Mouse (Mus musculus) testis, adult 2 months (tissue): Measurements from ENCODE around the gene Ptbp1. TPM values are rescaled to one million over a fixed set of nuclear protein-coding genes. Genes with fewer than 3 reads are reported as not detected.

Experiments used
- H3K27ac ChIP-seq: fragments of 200-500 bp; 2 replicates; pipeline ENCODE4 v1.5.1; 2012; ENCODE audit warnings: low read depth, low read length; ENCODE audit not compliant: control insufficient read depth, insufficient read depth
- H3K27me3 ChIP-seq: fragments of 200-500 bp; 2 replicates; pipeline ENCODE4 v1.6.1; 2012; ENCODE audit warnings: mild to moderate bottlenecking, low read length, moderate library complexity; ENCODE audit not compliant: control insufficient read depth, insufficient read depth
- H3K36me3 ChIP-seq: fragments of 200-500 bp; 2 replicates; pipeline ENCODE4 v1.6.1; 2012; ENCODE audit warnings: mild to moderate bottlenecking, low read length; ENCODE audit not compliant: control insufficient read depth, insufficient read depth
- H3K4me1 ChIP-seq: fragments of 200-500 bp; 2 replicates; pipeline ENCODE4 v1.6.1; 2012; ENCODE audit warnings: low read length; ENCODE audit not compliant: control insufficient read depth, insufficient read depth
- H3K4me3 ChIP-seq: fragments of 200-500 bp; 2 replicates; pipeline ENCODE4 v1.5.1; 2012; ENCODE audit warnings: low read depth, mild to moderate bottlenecking, low read length, moderate library complexity, mixed read lengths; ENCODE audit not compliant: control insufficient read depth
- CTCF ChIP-seq: fragments of 200-500 bp; IDR thresholded peaks from 2 replicates; pipeline ENCODE4 v1.5.1; 2012; ENCODE audit warnings: low read depth, mild to moderate bottlenecking, inconsistent platforms, low read length, moderate library complexity; ENCODE audit not compliant: control insufficient read depth, insufficient read depth, insufficient replicate concordance
- POLR2A ChIP-seq: fragments of 200-500 bp; IDR thresholded peaks from 2 replicates; pipeline ENCODE4 v1.6.1; 2012; ENCODE audit warnings: low read depth, mild to moderate bottlenecking, inconsistent platforms, low read length, moderate library complexity; ENCODE audit not compliant: control insufficient read depth
- polyA plus RNA-seq: library from polyadenylated mRNA; depleted of rRNA; stranded (reverse); fragments of >200 nt; gene quantifications from 2 replicates; pipeline ENCODE4 v1.2.3, GENCODE M21; 2012

The Ptbp1 gene
- polyA plus RNA-seq, 1 experiment, result 126 TPM

DNA sequence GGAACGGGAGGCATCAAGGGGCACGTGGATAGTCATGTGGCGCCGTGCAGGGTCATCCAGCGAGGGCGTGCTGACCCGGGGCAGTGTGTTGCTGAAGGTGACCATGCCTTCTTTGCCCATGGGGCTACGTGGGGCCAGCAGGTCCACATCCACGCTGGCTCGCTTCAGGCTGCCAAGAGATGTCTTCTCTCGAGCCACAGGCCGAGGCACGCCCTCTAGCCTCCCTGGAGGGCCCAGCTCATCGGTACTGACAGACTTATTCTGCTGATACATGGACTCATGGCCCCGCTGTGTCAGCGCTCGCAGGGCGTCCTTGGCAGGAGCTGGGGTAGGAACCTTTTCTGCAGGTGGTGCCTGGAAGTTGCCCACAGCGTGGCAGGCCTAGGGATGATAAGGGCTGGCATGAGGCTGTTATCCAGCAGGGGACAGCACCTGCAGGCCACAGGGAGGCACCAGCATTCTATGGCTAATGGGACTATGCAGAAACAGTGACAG, 11.6 kb downstream of the Ptbp1 start:
- Histone ChIP-seq H3K4me3 (no peak overlapping the region), H3K27ac (no peak overlapping the region), H3K4me1 (no peaks in the 10 kb centered on the region; the same call in 1 of the 2 replicates), H3K36me3 (peaks cover 2% of the 10 kb centered on the region), H3K27me3 (no peaks in the 10 kb centered on the region)
- TF ChIP-seq POLR2A (no peak), CTCF (0 out of 2 replicates have a peak, but pooled peaks have one; percentile 3)

DNA sequence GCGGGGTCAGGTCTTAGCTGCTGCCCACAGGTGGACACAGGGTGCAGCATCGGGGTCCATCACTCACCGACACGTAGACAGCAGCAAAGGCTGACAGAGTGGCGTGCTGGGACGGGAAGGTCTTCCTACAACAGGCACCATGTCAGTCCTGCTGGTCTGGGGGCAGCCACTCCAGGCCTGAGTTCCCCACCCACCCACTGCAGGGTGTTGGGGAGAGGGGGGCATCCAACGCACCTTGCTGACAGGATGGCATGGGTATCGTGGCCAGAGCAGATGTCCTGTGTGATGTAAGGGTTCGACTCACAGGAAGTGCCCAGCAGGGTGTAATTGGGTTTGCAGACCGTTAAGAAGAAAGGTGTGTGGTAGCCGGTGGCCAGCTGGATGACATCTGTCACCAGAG, 12.4 kb downstream of the Ptbp1 start:
- no peaks in the 10 kb centered on the region; the same call in 1 of the 2 replicates for H3K36me3 ChIP-seq
- no peak overlapping the region for H3K4me3 ChIP-seq
- no peak for TF ChIP-seq POLR2A
- no peak for TF ChIP-seq CTCF
- H3K27ac ChIP-seq, result no peak overlapping the region
- H3K4me1 ChIP-seq, result no peaks in the 10 kb centered on the region; the same call in 1 of the 2 replicates
- H3K27me3 ChIP-seq, result no peaks in the 10 kb centered on the region

DNA sequence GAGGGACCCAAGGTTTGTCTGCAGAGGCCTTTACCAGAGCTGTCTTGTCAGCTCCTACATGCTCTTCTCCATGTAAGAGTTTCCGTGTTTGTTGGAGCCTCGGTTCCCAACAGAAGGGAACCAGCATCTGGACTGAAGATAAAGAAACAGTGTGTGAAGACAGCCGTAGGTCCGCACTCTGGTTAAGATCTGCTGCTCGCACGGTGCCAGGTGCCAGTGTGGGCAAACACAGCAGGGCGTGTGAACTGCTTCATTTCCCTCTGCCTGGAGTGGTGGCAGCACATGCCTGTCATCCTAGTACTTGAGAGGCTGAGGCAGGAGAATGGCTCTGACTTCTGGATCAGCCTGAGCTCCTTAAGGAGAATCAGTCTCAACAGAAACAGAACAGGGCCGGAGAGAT, 17.6 kb downstream of the Ptbp1 start:
- TF ChIP-seq CTCF, result no peak
- no peak for TF ChIP-seq POLR2A
- Histone ChIP-seq H3K4me3 (no peak overlapping the region), H3K4me1 (peaks cover 8% of the 10 kb centered on the region), H3K36me3 (no peaks in the 10 kb centered on the region), H3K27ac (no peak overlapping the region), H3K27me3 (no peaks in the 10 kb centered on the region)

DNA sequence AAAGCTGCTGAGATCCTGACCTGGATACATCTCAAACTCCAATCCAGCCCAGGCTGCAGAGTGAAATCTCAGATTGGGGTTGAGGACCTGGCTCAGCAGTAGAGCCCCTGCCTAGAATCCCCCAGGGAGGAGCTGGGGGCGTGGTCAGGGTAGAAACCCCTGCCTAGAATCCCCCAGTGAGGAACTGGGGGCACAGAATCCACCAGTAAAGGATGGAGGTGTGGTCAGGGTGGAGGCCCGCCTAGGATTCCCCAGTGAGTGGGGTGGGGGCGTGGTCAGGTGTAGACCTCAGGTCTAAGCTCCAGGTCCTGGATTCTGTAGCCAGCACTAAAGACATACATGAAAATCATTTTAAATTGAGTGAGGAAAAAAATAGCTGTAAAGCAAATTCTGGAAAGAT, 18.6 kb downstream of the Ptbp1 start:
- Histone ChIP-seq H3K36me3 (no peaks in the 10 kb centered on the region), H3K27me3 (no peaks in the 10 kb centered on the region), H3K4me3 (no peak overlapping the region), H3K27ac (no peak overlapping the region), H3K4me1 (peaks cover 8% of the 10 kb centered on the region)
- no peak for TF ChIP-seq POLR2A
- no peak for TF ChIP-seq CTCF

DNA sequence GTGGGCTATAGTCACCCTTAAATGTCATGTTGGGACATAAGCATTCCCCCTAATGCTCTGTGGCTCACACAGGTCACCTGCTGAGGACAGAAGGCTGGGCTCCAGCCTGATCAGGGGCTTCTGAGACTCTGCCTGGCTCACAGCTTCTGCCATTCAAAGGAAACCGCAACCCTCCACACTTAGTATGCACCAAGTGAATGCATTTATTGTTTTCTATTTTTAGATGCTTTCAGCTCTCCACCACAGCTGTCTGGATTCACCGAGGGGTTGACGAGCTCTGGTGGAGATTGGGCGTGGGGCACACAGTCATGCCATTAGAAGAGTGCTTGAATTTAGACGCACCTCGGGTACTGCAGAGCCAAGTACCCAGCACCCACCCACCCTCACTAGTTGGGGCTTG, 19.1 kb downstream of the Ptbp1 start:
- Histone ChIP-seq H3K27me3 (no peaks in the 10 kb centered on the region), H3K36me3 (no peaks in the 10 kb centered on the region), H3K4me3 (no peak overlapping the region), H3K4me1 (peaks cover 8% of the 10 kb centered on the region), H3K27ac (no peak overlapping the region)
- TF ChIP-seq CTCF, result no peak
- TF ChIP-seq POLR2A, result no peak

DNA sequence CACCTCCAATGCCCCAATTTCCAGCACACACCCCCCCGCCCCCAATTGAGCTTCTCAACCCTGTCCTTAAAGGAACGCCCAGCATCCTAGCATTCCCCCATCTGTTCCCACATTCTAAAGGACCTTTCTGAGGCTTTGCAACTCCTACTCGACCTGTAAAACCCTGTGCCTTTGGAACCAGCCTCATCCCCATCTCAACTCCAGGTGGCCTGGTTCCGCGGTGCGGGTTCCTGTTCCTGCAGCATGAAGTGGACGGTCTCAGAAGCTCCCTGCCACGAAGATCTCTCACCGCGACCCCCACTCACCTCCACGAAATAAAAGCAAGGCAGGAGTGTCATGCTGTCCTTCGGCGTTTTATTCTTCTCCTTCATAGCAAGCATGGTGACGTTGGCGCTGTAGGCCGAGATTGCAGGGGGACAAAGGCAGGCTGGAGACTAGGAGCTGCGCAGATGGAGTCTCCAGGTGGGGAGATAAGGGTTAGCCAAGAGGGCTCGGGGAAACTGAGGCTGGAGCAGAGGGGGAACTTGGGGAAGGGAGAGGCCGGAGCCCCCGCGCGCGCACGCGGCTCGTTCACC, 19.6 kb downstream of the Ptbp1 start:
- Histone ChIP-seq H3K4me3 (peak overlapping the region; percentile 14), H3K27ac (no peak overlapping the region), H3K4me1 (peaks cover 8% of the 10 kb centered on the region), H3K36me3 (no peaks in the 10 kb centered on the region), H3K27me3 (no peaks in the 10 kb centered on the region)
- TF ChIP-seq POLR2A (no peak), CTCF (no peak)

DNA sequence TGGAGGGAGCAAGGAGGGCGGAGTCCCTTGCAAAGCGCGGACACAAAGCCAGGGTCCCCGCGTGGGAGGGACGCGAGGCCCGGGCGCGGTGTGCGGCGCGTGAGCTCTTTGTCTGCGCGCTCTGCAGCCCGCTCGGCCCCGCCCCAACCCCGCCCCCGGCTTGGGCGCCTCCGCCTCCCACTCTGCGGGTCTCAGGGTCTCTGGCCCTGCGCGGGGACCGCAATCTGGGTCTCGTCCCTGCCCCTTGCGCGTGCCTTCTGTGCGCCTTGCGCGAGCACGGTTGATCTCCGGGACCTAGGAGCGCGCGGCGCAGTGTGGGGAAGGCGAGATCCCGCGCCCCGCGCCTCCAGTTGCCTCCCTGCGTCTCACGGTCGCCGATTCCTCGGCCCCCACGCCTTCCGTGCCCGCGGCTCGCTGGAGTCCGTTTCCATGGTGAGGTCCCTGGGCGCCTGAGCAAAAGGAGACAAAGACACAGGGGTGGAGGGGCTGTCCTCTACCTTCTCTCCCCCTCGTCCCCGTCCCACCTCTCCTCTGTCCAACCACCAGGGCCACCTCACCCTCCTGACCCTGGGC, 20.1 kb downstream of the Ptbp1 start, which contains the start of the genes Prtn3 and Plppr3:
Gene Prtn3, plus strand, starts transcription at position 187 of the 573 bp plus-strand sequence.
Gene Plppr3, minus strand, starts transcription at position 345 of the 573 bp plus-strand sequence.
- Histone ChIP-seq H3K27me3 (no peaks in the 10 kb centered on the region), H3K4me3 (peak within 1 kb of the TSS; percentile 64), H3K36me3 (no peaks in the 10 kb centered on the region), H3K4me1 (peaks cover 8% of the 10 kb centered on the region), H3K27ac (no peak within 1 kb of the TSS)
- TF ChIP-seq POLR2A, result no peak

DNA sequence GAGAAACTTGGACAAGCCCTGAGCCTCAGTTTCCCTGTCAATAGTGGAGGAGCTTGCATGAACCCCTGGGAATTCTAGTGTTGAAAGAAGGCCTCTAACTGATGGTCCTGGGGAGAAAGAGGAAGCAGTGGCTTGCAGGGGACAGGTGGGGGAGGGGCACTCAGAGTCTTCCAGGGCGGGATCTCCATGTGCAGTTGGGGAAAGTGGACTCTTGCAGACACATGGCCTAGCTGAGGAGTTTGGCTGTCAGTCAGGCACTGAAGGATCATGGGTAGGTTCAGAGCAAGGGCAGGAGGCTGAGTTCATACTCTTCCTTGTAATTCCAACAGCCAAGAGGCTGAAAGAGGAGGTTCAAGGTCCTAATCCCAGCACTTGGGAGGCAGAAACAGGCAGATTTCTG, 22.9 kb downstream of the Ptbp1 start:
- H3K27ac ChIP-seq, result no peak overlapping the region
- H3K4me3 ChIP-seq, result no peak overlapping the region
- peaks cover 15% of the 10 kb centered on the region for H3K4me1 ChIP-seq
- TF ChIP-seq POLR2A, result no peak
- no peak for TF ChIP-seq CTCF
- H3K27me3 ChIP-seq, result no peaks in the 10 kb centered on the region
- H3K36me3 ChIP-seq, result no peaks in the 10 kb centered on the region
